In the genomic region with DNA sequence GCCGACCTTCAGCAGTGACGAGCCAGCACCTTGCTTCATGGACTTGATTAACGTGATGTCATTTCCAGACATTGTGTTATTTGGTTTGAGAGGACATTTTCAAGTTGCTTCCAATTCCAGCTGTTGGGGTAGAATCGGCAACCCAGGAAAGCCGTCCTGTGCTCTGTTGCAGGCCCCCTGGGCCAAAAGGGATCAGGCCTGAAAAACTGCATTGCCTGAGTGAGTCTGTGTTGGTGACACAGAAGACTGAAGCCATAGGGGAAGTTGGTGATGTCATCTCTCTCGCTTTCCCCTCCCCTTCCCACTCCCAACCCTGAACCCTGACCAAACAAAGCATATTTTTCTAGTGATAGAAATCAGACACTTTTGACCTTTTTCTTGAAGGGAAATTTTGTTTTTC, we compare ENCODE assay signal across 14 mouse cellular contexts.
DNase-seq lines count a peak whose midpoint lies in the region; ATAC-seq lines count a peak whose summit lies in the region.
"Had no signal": no experiment of that assay in that cellular context is flagged by ENCODE, and none has a peak within 500 bp of the region (broad histone marks: within the 10 kb centered on the region; RNA-seq: fewer than 3 reads in every experiment).

No protein-coding gene starts in this region.

- H3K9me3 ChIP-seq in heart, embryonic 15.5 days (replicated peaks) = no peaks in the 10 kb centered on the region
- H3K9me3 ChIP-seq: heart, embryonic 13.5 days; neural tube, embryonic 12.5 days had no signal

- no peak for DNase-seq in heart, postnatal 4 days
- DNase-seq in spleen, postnatal 36 days (ENCODE audit: low spot score in 2 of 2) = peak; percentile 42 to 51
- DNase-seq in spleen, adult 12 weeks (ENCODE audit: low spot score) = no peak
- no peak for DNase-seq in cerebellum, adult 11-12 months
- DNase-seq: cerebellum, postnatal 10 days; liver, postnatal 0 days; lung, postnatal 36 days had no signal

- H3K4me2 ChIP-seq in heart, embryonic 15.5 days = no peak overlapping the region
- H3K4me2 ChIP-seq: heart, embryonic 13.5 days; neural tube, embryonic 12.5 days had no signal

- 71% methylated on average over 6 of the region's 6 CpGs for WGBS in heart, embryonic 15.5 days

- H3K4me3 ChIP-seq in heart, embryonic 15.5 days = no peak overlapping the region
- H3K4me3 ChIP-seq: heart, embryonic 13.5 days; neural tube, embryonic 12.5 days had no signal

- no peak overlapping the region for H3K9ac ChIP-seq in heart, embryonic 15.5 days
- H3K9ac ChIP-seq: heart, embryonic 13.5 days; liver, postnatal 0 days; neural tube, embryonic 12.5 days had no signal

- H3K27me3 ChIP-seq in heart, embryonic 15.5 days = no peaks in the 10 kb centered on the region
- H3K27me3 ChIP-seq: heart, embryonic 13.5 days; neural tube, embryonic 12.5 days had no signal

- ATAC-seq in heart, embryonic 15.5 days (replicated peaks; ENCODE audit: insufficient number of reproducible peaks, insufficient read depth, low FRiP score, low read depth) = no peak
- ATAC-seq in common myeloid progenitor, adult 5-6 weeks (replicated peaks; ENCODE audit: low read depth, poor library complexity, severe bottlenecking) = peak; percentile 61
- ATAC-seq in neutrophil, adult 5-6 weeks (ENCODE audit: extremely low read depth, insufficient number of reproducible peaks, low FRiP score, poor library complexity, severe bottlenecking) = peak; percentile 74
- ATAC-seq: inflammation-experienced regulatory T-cells, adult 6 months; liver, postnatal 0 days; midbrain, embryonic 16.5 days had no signal

- H3K4me1 ChIP-seq in heart, embryonic 15.5 days (replicated peaks) = peaks cover 21% of the 10 kb centered on the region
- H3K4me1 ChIP-seq: neural tube, embryonic 12.5 days had no signal

- H3K27ac ChIP-seq in heart, embryonic 15.5 days = peak overlapping the region; percentile 45; the same call in 1 of the 2 replicates
- H3K27ac ChIP-seq: neural tube, embryonic 12.5 days had no signal

- H3K36me3 ChIP-seq in heart, embryonic 15.5 days = no peaks in the 10 kb centered on the region
- H3K36me3 ChIP-seq: neural tube, embryonic 12.5 days had no signal

Comparison
In these comparisons a context has a peak if more than half of its experiments do, and no peak if none do; other contexts are left out.
1. DNase-seq: peak in spleen, postnatal 36 days (2 of 2); none in heart, postnatal 4 days (single experiment), spleen, adult 12 weeks (single experiment) and cerebellum, adult 11-12 months (single experiment).